Mouse (Mus musculus) right cerebral cortex, postnatal 4 days (tissue): ENCODE measurements at regions not wholly inside any gene's neighbourhood (a gene's known extent, or its start where the extent isn't known, plus 50 kb on each side); places are given as distances from the start of the nearest gene placed in this dataset.
"Not testable (repeated sequence)": the region's sequence is repeated elsewhere in the genome, so short reads cannot be mapped to it uniquely, and the experiment has no call there.

Experiments
- DNase-seq: peaks from one replicate; pipeline ENCODE4 v3.0.0-alpha.2; 2022

DNA sequence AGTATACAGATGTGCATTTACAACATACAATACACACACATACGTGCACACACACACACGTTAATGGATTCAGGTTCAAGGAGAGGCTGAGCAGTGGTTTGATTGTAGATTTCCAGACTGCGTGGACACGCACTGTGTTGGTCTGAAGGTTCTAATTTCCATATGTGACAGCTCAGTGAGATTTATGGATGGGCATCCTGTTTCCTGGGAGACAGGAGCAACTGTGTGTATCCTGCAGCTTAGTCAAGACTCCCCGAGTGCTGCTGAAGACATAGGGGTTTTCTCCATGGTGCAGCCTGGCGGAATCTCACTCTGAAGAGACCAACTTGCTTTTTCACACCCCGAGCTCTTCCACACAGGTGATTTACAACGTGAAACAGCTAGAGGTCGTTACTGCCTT lies 119.3 kb upstream of the Foxk1 start:
- no peak for DNase-seq

DNA sequence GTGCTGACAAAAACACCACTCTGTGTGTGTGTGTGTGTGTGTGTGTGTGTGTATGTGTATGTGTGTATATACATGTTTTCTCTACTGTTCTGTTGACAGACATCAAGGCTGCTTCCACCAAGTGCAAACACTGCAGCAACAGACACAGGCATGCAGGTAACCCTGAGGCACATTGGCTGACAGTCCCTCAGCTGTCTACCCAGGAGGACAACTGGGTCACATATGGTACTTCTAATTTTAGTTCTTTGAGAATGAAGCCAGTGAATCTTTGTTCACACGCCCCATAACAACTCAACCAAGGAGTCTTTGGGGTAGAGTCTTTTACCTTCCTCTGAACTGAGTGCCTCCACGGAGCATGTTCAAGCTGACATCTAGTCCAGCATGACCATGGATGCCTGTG lies 113.3 kb upstream of the Foxk1 start:
- no peak for DNase-seq

DNA sequence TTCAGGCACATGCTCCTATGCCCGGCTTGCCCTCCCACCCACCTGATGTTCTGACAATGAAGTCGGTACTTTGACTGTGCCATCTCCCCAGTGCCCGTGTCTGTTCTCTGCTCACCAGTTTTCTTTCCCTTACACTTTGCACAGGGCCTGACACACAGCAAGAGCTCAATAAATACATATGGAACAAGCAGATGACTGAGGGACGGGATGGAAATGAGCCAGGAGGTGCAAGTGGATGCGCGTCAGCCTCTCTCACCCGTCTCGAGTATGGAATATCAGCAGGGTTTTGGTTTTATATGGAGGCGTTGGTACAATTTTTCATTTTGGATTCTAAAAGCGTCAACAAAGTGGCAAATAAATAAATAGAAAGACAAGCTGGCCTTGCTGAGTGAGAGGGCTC lies 109.8 kb upstream of the Foxk1 start:
- DNase-seq, result no peak

DNA sequence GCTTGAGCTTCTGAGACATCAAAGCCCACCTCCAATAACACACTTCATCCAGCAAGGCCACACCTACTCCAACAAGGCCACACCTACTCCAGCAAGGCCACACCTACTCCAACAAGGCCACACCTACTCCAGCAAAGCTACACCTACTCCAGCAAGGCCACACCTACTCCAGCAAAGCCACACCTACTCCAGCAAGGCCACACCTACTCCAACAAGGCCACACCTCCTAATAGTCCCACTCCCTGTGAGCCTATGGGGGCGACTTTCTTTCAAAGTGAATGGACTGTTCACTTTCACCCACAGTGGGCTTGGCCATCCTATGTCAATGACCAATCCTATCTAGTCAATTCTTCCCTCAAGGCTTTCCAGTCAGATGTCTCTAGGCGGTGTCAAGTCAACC lies 104.9 kb upstream of the Foxk1 start:
- DNase-seq, result not testable (repeated sequence)

DNA sequence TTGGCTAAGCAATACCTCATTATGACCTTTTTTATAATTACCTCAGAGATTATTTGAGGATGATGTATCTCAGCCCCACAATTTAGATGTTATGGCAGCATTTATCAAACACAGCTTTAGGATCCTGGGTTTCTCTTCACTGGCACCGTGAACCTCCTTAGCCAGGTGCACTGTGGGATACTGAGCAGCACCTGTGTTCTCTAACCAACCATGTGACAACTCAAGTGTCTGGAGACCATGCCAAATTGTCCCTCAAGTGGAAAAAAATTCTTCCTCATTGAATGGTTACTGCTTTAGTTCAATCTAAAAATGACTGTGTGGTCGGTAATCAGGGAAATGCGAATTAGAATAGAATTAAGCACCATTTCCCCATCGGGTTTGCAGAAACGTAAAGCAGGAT lies 101.7 kb upstream of the Foxk1 start:
- no peak for DNase-seq

DNA sequence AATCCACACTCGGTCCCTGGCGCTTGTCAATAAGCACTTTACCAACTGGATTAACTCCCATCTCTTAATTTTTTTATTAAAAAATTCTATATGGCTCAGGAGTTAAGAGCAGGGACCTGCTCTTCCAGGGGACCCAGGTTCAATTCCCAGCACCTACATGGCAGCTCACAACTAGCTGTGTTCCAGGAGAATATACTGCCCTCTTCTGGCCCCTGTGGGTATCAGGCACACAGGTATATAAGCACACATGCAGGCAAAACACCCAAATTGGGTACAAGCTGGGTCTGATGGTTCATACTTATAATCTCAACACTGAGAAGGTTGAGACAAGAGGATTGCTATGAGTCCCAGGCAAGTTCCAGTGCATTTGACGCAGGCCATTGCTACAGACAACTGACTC lies 92.8 kb upstream of the Foxk1 start:
- DNase-seq, result no peak

DNA sequence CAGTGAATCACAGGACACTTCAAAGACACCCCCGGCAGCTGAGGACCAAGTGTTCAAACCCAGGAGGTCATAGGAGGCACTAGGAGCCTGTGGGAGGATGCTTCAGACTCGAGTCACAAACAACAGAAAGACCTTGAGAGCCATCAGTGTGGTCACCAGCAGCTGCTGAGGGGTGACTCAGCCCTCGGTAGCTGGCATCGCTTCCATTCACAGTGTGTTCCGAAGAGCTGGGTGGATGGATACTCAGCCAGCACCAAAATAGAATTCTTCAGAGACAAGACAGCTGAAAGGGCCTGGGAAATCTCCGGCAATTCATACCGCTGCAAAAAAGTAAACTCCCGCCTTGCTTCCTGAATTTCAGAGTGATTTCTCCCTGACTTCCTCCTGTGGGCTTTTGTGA lies 87.4 kb upstream of the Foxk1 start:
- no peak for DNase-seq

DNA sequence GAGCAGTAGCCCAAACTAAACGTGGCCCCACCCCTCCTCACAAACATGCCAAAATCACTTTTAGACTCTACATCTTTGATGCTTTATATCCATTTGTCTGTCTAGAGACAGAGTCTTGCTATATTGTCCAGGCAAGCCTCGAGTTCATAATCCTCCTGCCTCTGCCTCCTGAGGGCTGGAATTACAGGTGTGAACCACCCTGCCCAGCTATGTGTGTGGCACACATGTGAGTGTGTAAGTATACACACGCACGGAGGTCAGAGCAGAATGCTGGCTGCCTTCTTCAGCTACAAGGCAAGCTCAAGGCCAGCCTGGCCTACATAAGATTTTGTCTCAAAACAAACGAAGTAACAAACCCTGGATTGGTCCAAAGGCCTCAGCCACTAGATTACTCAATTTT lies 86.8 kb upstream of the Foxk1 start:
- DNase-seq, result no peak

DNA sequence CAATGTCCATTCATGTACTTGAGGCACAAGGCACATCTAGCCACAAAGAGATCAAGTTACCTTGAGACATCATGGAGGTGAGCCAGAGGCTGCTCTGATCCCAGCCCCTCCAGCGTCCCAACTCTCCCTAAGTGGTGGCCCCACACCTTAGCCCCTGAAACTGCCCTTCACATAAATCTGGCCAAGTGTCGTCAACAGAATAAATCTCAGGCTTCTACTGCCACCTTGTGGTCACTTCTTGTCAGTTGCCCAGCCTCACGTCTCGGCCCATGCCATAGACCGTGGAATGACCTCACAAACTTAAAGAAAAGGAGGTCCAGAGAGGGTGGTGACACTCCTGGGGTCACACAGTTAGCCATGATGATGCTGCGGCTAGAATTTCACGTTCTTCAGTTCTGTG lies 82.0 kb upstream of the Foxk1 start:
- DNase-seq, result peak; percentile 67

DNA sequence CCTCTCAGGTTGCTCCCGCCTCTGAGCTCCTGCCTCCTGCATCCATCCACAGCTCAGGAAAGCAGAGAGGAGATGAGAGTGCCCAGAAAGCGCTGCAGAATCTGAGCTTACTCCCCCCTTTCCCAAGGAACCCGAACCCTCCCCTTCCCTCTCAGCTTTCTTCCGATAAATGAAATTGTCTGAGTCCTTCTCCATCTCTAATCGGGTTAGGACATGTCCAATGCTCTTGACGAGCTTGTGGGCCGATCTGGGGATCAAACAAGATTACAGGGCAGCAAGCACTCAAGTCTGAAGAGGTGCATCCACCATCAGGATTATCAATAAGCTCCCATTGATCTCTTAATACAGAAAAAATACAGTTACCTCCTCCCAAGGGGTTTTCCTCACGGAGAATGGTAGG lies 80.0 kb upstream of the Foxk1 start:
- DNase-seq, result no peak

DNA sequence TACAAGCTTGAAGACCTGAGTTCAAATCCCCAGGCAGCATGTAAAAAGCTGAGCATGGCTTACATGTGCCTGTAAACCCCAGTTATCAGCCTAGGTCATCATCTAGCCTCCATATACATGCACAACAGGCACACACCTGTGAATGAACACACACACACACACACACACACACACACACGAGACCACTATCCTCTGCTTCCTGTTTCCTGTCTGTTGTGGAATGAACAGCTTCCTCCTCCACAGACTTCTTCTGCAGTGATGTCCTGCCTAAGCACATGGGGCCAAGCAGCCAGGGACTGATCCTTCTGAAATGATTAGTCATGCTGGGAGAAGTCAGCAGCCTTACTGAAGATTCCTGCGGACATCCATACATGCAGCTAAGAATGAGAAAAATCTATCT lies 76.4 kb upstream of the Foxk1 start:
- no peak for DNase-seq

DNA sequence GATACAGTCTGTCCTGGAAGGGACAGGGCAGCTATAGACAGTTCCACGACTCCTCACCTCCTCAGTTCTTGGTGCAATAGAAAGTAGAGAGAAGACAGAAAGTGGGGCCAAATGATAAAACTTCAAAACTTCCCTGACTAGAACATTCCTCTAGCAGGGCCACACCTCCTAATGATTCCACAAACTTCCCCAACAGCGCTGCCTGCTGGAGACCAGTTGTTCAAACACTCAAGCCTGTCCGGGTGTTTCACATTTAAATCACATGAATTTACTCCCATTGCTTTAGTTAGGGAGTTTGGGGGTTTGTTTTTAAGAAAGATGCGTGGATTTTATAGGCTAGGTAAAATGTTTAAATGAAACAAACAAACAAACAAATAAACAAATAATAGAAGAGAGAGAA lies 75.7 kb upstream of the Foxk1 start:
- DNase-seq, result peak; percentile 53

DNA sequence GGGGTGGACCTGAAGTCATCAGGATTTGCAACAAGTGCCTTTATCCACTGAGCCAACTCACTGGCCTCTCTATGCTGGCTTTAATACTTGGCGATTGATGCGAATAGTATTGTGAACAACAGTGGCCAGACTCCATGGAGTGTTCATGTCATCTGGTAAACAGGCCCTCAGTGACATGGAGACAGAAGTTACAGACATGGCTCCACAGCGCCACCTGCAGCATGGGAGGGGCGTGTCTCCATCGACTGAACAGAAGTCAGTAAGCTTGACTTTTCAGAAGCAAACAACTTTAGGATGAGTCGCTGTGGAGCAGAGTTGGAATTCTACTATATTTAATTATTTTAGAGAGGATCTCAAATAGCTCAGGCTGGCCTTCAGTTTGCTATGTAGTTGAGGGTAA lies 74.0 kb upstream of the Foxk1 start:
- DNase-seq, result peak; percentile 53

DNA sequence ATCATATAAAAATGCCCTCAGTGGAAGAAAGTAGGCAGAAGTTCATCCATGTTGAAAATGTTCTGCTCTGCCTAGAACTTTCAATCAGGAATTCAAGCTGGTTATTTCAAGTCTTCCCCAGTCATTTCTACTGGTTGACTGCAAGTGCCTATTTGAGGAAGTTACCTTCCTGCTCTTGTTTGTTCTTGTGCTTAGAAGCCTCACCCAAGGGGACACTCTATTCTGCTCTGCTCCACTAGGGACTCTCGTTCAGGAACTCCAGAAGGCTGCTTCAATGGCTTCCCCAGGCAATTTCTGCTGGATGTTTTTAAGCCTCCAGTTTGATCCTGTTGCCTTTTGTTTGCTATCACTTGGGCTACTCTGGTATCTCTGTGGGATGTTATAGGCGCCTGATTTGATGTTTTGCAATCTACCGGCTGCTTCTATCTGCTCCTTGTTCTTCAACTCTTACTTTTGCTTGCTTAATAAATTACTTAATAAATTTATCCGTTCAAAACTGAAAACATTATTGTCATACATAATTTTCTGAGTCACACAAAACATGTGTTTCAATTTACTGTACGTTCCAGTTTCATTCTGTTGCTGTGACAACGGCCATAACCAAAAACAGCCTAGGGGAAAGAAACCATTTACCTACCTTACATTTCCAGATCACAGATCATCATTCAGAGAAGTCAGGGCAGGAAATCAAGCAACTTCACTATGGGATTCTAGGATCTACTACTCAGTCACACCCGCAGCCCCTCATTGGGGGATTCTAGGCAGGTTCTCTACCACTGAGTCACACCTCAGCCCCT lies 71.4 kb upstream of the Foxk1 start:
- no peak for DNase-seq

DNA sequence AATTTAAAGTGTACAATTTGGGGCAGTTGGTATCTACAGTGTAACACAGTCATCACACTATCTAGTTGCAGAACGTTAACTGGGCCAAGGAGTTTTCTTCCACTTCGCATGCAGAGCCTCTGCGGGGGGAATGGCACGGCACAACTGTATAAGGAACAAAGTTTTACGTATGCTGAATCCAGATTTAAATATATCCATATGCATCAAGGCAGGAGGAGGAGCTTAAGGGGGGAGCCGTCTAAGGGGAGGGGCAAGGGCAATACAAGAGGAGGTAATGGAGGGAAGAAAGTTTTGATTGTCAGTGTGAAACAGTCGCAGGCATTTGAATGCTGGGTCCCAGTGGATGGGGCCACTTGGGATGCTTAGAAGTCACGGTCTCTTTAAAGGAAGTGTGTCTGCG lies 68.6 kb upstream of the Foxk1 start:
- no peak for DNase-seq

DNA sequence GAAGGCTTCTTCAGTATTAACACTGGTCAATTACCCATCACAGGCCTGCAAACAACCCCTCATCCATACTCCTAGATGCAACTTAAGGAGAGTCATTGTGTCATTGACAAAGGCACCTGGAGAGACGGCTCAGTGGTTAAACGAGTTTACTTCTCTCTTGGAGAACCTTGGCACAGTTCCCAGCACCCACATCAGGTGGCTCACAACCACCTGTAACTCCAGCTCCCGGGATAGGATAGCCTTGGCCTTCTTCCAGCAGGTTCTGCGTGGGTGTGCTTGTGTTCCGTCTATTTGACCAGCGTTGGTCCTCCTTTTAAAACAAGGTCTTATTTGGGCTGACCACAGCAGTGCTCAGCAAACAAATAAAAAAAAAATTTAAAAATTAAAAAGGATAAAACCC lies 63.9 kb upstream of the Foxk1 start:
- no peak for DNase-seq

DNA sequence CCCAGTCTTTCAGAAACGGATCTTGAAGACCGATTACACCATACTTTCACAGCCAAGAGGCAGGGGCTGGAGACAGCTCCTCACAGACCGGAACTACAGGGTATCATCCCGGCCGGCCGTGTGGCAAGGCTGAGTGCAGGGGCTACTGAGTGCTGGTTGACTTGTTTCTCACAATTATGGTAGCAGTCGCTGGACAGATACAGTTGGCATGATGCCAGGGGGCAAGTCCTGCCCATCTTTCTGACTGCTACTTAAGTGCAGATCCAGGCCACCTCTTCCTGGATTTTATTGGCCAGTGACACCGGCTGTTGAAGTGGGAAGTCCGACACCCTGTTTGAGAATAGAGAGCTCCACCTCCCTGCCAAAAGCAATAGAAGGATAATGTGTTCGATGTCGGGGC lies 63.2 kb upstream of the Foxk1 start:
- no peak for DNase-seq

DNA sequence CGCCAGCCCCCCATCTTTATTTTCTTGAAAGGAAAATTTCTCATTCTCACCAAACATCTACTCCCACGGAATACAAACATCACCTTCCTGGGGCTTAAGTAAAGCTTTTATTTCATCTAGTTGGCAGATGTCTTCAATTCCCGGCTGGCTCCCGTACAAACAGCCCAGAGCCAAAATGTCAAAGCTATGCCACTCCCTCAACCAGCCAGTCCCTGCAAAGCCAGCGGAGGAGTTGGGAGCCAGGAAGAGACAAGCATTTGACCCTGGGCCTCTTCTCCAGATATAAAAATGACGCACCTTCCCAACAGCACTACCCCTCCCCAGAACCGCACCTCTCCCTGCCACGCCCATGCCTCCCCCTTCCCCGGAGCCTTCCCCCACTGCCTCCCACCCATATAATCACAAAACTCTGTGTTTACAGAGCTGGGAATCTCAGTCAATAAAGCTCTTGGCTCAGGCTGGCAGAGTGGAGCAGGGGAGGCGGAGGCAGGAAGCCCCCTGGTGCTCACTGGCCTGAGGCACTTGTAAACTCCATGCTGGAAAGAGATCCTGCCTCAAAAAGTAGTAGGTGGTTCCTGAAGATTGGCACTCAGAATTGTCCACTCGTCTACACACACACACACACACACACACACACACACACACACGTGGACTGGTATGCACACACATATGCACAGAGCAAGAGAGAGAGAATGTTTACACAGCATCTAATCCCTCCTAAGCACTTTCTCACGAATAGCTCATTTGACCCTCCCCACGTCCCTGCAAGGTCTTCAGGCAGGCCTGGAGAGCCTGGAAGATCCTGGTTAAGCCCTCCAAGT lies 60.9 kb upstream of the Foxk1 start:
- no peak for DNase-seq

DNA sequence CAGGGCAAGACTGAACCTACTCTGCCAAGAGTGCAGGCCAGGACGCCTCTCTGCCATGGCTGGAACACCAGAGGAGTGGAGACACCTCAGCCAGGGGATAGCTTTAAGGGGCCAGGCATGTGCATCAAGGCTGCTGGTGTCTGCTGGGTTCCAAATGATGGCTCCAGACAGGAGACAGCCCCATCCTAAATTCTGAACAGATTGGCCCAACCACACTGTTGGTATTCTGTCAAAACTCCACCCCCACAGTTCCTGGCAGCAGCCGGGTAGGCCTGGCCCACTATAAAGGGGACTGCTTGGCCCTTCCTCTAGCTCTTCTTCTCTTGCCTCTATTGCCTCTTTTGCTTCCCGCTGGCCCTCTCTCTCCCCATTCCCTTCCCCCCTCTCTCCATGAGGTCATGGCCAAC lies 60.3 kb upstream of the Foxk1 start:
- no peak for DNase-seq

DNA sequence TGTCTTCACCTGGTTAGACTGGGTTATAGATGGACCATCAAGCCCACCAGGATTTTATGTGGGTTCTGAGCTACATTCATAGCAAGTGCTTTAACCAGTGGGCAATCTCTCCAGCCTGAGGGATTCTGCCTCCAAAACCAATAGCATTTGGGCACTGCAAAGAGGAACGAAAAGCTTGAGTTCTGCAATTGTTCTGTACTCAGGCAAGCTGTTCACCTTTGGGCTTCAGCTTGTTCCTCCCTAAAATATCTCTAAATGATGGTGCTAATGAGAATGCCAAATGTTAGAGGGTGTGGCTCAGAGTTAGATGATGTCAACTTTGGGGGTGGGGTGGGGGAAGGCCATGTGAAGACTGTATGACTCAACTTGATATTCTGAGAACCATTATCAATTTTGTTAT lies 54.8 kb upstream of the Foxk1 start:
- DNase-seq, result no peak

DNA sequence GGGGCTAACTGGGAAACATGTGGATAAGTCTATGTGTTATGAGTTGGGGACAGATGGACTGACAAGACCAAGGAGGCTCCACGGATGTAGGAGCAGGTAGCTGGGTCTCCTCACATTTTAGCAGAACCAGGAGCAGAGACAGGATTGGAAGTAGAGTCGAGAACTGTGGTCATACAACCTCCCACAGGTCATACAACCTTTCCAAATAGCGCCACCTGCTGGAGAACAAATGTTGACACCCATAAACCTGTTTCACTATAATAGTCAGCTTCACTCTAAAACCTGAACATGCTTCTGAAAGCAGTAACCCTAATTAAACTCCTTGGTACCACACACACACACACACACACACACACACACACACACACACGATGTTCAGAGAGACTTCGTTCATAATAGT lies 50.7 kb upstream of the Foxk1 start:
- no peak for DNase-seq
